Mouse (Mus musculus): ENCODE measurements at regions not wholly inside any gene's neighbourhood (a gene's known extent, or its start where the extent isn't known, plus 50 kb on each side); places are given as distances from the start of the nearest gene placed in this dataset.

DNA sequence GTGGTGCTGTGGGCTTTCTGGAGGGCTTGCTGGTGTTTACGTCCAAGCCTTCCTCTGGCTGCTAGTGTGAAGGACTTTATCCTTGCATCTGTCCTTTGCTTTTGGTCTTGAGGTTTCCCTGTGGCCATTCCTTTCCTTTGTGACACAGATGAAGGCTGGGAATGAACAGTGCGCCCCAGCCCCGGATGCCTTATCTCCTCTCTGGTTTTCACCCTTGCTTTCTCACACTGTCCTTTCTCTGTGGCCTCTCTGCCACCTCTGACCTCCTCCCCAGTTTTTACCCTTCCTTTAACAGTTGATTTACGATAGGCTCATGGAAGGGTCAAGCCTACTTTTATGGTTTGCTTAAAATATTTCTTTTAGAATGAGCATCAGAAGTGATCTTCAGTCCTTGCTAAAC is 53.2 kb downstream of the Gas1 start:
- H3K27ac ChIP-seq (ENCODE audit: insufficient read depth, low read depth, low read length): no peak overlapping the region
- H3K4me1 ChIP-seq (ENCODE audit: control insufficient read depth, insufficient read depth, low read length): no peaks in the 10 kb centered on the region
- TF ChIP-seq POLR2A (IDR thresholded peaks at IDR 0.05; ENCODE audit: borderline replicate concordance, low read depth, low read length) (no peak), CTCF (IDR thresholded peaks at IDR 0.05; ENCODE audit: low read depth, low read length) (no peak)
- H3K4me3 ChIP-seq (ENCODE audit: insufficient read depth, low read length): no peak overlapping the region

DNA sequence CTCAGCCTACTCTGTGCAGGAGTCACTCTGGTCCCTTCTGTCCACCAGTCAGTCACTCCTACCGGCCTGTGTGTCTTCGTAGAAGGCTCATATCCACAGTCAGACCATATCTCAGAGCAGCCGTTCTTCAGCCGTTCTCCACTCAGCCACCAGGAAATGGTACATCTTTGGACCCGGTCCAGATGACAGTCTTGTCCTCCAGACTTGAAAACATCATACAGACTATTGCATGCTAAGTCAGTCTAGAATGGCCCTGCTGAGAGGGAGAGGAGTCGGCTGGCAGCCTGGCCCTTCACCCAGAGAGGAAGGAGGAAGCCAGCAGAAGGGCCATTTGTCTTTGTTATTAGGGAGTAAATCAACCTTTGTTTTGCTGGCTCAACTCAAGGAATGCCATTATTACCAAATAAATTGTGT is 54.0 kb downstream of the Gas1 start:
- H3K27ac ChIP-seq (ENCODE audit: insufficient read depth, low read depth, low read length): no peak overlapping the region
- no peak for TF ChIP-seq CTCF (IDR thresholded peaks at IDR 0.05; ENCODE audit: low read depth, low read length)
- TF ChIP-seq POLR2A (IDR thresholded peaks at IDR 0.05; ENCODE audit: borderline replicate concordance, low read depth, low read length): no peak
- H3K4me3 ChIP-seq (ENCODE audit: insufficient read depth, low read length): no peak overlapping the region
- no peaks in the 10 kb centered on the region for H3K4me1 ChIP-seq (ENCODE audit: control insufficient read depth, insufficient read depth, low read length)

DNA sequence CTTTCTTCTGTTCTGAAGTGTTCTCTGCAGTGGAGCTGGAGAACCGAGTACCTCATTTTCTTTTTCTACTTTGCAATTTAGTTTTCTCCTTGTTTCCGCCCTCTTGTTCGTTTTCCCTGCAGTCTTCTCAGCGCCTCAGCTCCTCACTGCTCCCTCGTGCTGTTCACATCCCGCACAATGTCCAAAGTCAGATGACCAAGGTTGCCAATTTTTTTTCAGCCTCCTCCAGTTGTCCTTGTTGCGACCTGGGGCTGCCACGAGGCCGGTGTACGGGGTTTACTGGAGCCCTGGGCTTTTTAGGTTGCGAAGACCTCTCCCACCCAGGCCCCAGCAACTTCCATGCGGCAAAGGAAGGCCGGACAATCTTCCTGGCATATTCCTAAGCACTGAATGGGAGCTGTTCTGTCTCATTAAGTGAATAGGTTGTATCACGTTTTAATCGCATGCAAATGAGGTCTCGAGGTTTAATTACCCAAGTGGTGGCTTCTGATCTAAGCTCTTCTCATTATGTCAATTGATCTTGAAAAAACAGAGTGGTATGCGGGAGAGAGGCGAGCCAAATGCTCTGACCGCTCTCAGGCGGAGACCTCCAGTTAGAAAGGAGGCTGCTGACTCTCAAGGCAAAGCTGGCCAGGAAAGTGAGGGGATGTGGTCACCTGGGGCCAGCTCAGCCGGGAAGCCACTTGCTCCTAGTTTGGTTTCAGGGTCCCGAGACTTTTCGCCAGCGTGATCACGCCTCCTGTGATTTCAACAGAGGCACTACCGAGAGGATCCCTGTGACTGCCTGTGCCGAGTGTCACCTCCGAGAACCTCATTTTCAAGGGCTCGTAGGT is 54.6 kb downstream of the Gas1 start:
- H3K4me1 ChIP-seq (ENCODE audit: control insufficient read depth, insufficient read depth, low read length): no peaks in the 10 kb centered on the region
- TF ChIP-seq CTCF (IDR thresholded peaks at IDR 0.05; ENCODE audit: low read depth, low read length) (no peak), POLR2A (IDR thresholded peaks at IDR 0.05; ENCODE audit: borderline replicate concordance, low read depth, low read length) (no peak)
- H3K27ac ChIP-seq (ENCODE audit: insufficient read depth, low read depth, low read length): no peak overlapping the region
- no peak overlapping the region for H3K4me3 ChIP-seq (ENCODE audit: insufficient read depth, low read length)

DNA sequence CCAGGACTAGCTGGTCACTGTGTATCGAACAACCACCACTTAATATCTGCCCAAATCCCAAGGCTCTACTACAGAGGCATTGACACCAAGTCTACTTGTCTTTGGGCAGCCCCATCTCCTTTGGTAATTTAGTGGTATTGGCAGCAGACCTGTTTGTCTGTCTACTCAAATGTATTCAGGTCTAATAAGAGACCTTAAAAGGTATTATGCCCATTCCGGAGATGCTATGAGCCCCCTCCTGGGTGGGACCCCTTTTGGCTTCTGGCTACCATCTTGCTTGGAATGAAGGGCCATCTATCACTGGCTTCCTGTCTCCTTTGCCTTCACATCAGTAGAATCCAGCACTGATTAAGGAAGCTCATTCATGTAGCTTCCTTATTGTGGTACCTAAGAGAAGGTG is 65.7 kb downstream of the Gas1 start:
- TF ChIP-seq POLR2A (IDR thresholded peaks at IDR 0.05; ENCODE audit: borderline replicate concordance, low read depth, low read length) (no peak), CTCF (IDR thresholded peaks at IDR 0.05; ENCODE audit: low read depth, low read length) (no peak)
- H3K4me3 ChIP-seq (ENCODE audit: insufficient read depth, low read length): no peak overlapping the region
- H3K27ac ChIP-seq (ENCODE audit: insufficient read depth, low read depth, low read length): no peak overlapping the region
- H3K4me1 ChIP-seq (ENCODE audit: control insufficient read depth, insufficient read depth, low read length): no peaks in the 10 kb centered on the region

DNA sequence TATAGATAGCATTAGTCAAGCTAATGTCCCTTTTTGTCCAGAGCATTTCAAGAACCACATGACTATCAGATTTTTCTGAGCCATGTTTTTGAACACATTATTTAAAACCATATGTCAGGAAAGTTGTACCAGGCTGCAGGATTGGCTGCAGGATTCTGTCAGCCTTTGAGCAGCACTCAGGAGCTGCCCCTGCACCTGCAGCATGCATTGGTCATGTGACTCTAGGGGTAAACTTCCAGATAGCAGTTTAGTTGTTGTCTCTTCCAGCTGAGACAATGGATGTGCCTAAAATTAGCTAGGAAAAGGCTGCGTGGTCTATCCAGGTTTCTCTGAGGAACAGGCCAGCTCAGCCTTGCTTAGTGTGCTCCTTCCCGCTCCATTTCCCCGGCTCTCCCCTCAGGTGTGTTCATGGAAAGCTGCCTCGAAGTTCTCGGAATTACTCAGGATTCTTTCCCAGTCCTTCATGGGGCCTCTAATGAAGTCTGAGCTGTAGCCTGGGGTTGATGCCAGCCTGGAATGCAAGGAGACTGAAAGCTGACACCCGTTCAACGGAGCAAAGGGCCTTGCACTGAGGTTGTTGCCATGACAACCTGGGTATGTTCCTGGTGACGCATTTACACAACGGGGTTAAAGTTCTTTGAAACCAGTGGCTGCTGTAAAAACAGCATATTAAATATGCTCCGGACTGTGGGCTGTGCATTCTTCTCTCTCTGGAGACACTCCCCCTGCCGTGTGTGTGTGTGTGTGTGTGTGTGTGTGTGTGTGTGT is 66.9 kb downstream of the Gas1 start:
- no peak overlapping the region for H3K4me3 ChIP-seq (ENCODE audit: insufficient read depth, low read length)
- TF ChIP-seq POLR2A (IDR thresholded peaks at IDR 0.05; ENCODE audit: borderline replicate concordance, low read depth, low read length): no peak
- TF ChIP-seq CTCF (IDR thresholded peaks at IDR 0.05; ENCODE audit: low read depth, low read length): no peak

DNA sequence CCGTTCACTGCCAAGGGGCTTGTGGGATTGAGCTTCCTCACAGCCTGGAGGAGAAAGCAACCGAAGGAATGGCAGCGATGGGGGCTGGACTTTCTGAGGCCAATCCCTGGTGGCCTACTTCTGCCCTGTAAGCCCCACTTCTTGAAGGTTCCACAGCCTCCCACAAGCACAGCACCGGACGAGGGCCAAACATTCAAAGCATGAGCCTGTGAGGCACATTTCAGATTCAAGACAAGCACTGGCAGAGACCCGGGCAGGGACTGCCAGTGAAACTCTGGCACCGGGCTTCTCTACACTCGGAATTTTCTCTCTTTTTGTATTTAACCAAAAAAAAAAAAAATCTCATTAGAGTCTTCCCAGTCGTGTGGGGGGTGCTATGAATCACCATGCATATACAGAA is 71.9 kb downstream of the Gas1 start:
- TF ChIP-seq POLR2A (IDR thresholded peaks at IDR 0.05; ENCODE audit: borderline replicate concordance, low read depth, low read length): no peak
- no peak for TF ChIP-seq CTCF (IDR thresholded peaks at IDR 0.05; ENCODE audit: low read depth, low read length)
- Histone ChIP-seq H3K4me1 (ENCODE audit: control insufficient read depth, insufficient read depth, low read length) (no peaks in the 10 kb centered on the region), H3K27ac (ENCODE audit: insufficient read depth, low read depth, low read length) (no peak overlapping the region), H3K4me3 (ENCODE audit: insufficient read depth, low read length) (no peak overlapping the region)

More for the DNA sequence above, 66.9 kb downstream of the Gas1 start:
- Histone ChIP-seq H3K27ac (ENCODE audit: insufficient read depth, low read depth, low read length) (no peak overlapping the region), H3K4me1 (ENCODE audit: control insufficient read depth, insufficient read depth, low read length) (no peaks in the 10 kb centered on the region)

DNA sequence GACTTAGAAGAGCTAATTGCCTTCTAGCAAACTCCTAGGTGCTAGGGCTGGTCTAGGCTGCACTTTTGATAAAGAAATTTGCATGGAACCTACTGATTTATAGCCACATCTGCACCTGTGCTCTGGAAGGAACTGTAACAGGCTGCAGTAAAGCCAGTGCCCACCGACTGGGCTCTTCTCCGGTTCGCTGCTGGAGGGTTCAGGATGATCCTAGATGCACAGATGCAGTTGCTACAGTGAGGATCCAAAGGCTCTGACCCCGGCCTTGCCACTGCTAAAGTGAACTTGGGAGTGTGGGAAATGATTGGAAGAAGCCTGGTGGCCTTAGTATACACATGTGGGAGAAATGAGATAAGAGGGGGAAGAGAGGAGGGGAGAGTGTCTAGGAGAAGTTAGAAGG is 75.5 kb downstream of the Gas1 start:
- H3K27ac ChIP-seq (ENCODE audit: insufficient read depth, low read depth, low read length): no peak overlapping the region
- TF ChIP-seq POLR2A (IDR thresholded peaks at IDR 0.05; ENCODE audit: borderline replicate concordance, low read depth, low read length) (no peak), CTCF (IDR thresholded peaks at IDR 0.05; ENCODE audit: low read depth, low read length) (no peak)
- no peak overlapping the region for H3K4me3 ChIP-seq (ENCODE audit: insufficient read depth, low read length)
- H3K4me1 ChIP-seq (ENCODE audit: control insufficient read depth, insufficient read depth, low read length): no peaks in the 10 kb centered on the region

DNA sequence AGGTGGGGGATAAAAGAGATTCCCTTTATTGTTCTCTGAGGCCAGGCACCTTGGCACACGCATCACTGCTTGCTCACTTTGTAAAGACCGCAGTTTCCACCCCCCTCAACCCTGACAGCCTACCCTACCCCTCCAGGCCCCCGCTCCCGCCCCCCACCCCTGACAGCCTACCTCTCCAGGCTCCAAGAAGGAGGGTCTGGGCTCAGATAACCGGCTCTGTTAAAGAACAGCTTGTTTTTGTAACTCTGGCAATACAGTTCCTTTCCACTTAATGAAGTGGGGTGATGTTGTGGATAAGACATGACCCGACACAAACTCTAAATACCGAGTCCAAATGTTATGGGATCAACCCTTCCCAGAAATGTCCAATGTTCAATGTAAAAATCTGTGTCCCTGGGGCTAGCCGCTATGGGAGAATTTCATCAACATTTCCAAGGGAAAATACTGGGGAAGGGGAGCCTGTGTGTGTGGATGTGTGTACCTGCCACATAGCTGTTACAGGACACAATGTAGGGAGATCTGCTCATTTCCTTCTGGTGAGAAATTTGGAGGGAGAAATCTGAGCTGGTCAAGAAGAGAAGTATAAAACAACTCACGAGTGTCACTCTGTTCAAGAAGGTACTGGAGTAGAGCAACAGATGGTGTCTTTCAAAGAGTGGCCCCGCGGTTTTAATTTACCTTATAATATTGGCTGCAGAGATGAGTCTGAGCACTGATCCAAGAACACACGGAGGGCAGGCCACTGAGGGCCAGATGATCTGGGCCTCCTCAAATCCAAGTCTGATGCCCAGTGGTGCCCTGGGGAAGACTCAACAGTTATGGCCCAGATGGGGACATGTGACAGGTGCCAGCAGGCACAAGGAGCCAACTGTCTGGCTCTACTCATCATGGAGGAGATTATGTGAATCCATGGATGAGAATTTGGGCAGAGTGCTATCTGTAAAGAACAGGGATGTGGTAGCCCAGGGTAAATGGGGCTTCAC is 76.7 kb downstream of the Gas1 start:
- no peak overlapping the region for H3K4me3 ChIP-seq (ENCODE audit: insufficient read depth, low read length)
- H3K27ac ChIP-seq (ENCODE audit: insufficient read depth, low read depth, low read length): no peak overlapping the region
- TF ChIP-seq POLR2A (IDR thresholded peaks at IDR 0.05; ENCODE audit: borderline replicate concordance, low read depth, low read length): no peak
- TF ChIP-seq CTCF (IDR thresholded peaks at IDR 0.05; ENCODE audit: low read depth, low read length): no peak
- H3K4me1 ChIP-seq (ENCODE audit: control insufficient read depth, insufficient read depth, low read length): no peaks in the 10 kb centered on the region

DNA sequence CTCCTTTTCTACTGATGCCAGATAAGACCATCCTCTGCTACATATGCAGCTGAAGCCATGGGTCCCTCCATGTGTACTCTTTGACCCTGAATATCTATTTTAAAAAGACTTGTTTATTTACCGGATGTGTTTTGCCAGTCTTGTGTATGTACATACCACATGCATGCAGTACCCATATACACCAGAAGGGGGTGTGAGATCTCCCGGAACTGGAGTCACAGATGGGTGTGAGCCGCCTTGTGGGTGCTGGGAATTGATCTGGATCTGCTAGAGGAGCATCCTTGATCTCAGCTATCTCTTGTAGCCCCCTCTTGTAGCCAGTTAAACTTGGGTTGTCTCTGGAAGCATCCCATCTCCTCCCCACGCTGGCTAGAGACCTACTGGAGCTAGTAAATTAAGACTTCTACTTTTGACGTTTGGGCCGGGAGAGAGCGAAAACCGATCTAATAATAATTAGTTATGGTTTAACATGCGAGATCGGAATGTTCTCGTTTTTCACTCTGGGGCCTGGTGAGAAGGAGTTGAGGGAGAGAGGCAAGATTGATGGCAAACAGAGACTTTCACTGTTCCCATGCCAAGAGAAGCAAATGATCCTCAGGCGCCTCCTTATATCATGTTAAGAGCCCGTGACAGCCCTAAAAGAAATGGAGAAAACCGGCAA is 77.6 kb downstream of the Gas1 start:
- Histone ChIP-seq H3K4me3 (ENCODE audit: insufficient read depth, low read length) (no peak overlapping the region), H3K4me1 (ENCODE audit: control insufficient read depth, insufficient read depth, low read length) (no peaks in the 10 kb centered on the region), H3K27ac (ENCODE audit: insufficient read depth, low read depth, low read length) (no peak overlapping the region)
- TF ChIP-seq POLR2A (IDR thresholded peaks at IDR 0.05; ENCODE audit: borderline replicate concordance, low read depth, low read length): no peak
- TF ChIP-seq CTCF (IDR thresholded peaks at IDR 0.05; ENCODE audit: low read depth, low read length): no peak
